Mouse (Mus musculus): Measurements from ENCODE around the gene Srf.

- TF ChIP-seq POLR2A (IDR thresholded peaks at IDR 0.05; ENCODE audit: extremely low read depth, insufficient read depth, low read length) (no peak), CTCF (IDR thresholded peaks at IDR 0.05; ENCODE audit: low read depth, low read length) (no peak)
These were observed 590 bp upstream of the Srf start for GRCm38 (mm10) chr17:46556584-46556945.
